Mouse (Mus musculus) liver, postnatal 0 days (tissue): ENCODE data around the gene Pfkp. TPM values are rescaled to one million over a fixed set of nuclear protein-coding genes. Genes with fewer than 3 reads are reported as not detected.
A peak's percentile ranks its signal among the peaks of the same experiment; 100 is the strongest.

ENCODE experiments used
- ATAC-seq: fragments of 200-750 bp; cut with Nextera tagmentation; 2 replicates; pipeline ENCODE4 v1.8.0; 2017; ENCODE audit warnings: mild to moderate bottlenecking, moderate library complexity
- DNase-seq: peaks from one replicate; pipeline ENCODE4 v3.0.0-alpha.2; 2016
- H3K27ac ChIP-seq: fragments of 300-500 bp; sonication (generic); 2 replicates; pipeline ENCODE4 v1.5.1; 2014; ENCODE audit warnings: antibody characterized with exemption, moderate library complexity, mild to moderate bottlenecking, low read depth
- H3K27me3 ChIP-seq: fragments of 300-500 bp; sonication (generic); 2 replicates; pipeline ENCODE4 v1.6.1; 2014; ENCODE audit warnings: low read length, control low read depth, mixed read lengths; ENCODE audit not compliant: insufficient read depth
- H3K36me3 ChIP-seq: fragments of 300-500 bp; sonication (generic); replicated peaks from 2 replicates; pipeline ENCODE4 v1.6.1; 2014; ENCODE audit warnings: mild to moderate bottlenecking, control low read depth, low read length, moderate library complexity, mixed read lengths; ENCODE audit not compliant: insufficient read depth
- H3K4me1 ChIP-seq: fragments of 300-500 bp; sonication (generic); 2 replicates; pipeline ENCODE4 v1.6.1; 2014; ENCODE audit warnings: antibody characterized with exemption, mild to moderate bottlenecking, control low read depth; ENCODE audit not compliant: insufficient read depth
- H3K4me2 ChIP-seq: fragments of 300-500 bp; sonication (generic); 2 replicates; pipeline ENCODE4 v1.6.1; 2014; ENCODE audit warnings: low read depth, mild to moderate bottlenecking, low read length, moderate library complexity, mixed read lengths
- H3K4me3 ChIP-seq: fragments of 300-500 bp; sonication (generic); 2 replicates; pipeline ENCODE4 v1.5.1; 2014; ENCODE audit warnings: low read depth, low read length
- H3K9ac ChIP-seq: fragments of 300-500 bp; sonication (generic); replicated peaks from 2 replicates; pipeline ENCODE4 v1.6.1; 2014; ENCODE audit warnings: mild to moderate bottlenecking, moderate library complexity
- H3K9me3 ChIP-seq: fragments of 300-500 bp; sonication (generic); 2 replicates; pipeline ENCODE4 v1.6.1; 2016; ENCODE audit warnings: mild to moderate bottlenecking, control low read depth, low read length, mixed read lengths
- CTCF ChIP-seq: sonication (generic); IDR thresholded peaks from 2 replicates; pipeline ENCODE4 v1.5.1; 2016; ENCODE audit warnings: antibody characterized with exemption, low read depth
- EP300 ChIP-seq: IDR thresholded peaks from 2 replicates; pipeline ENCODE4 v1.6.1; 2016; ENCODE audit warnings: antibody characterized with exemption, low read depth, mild to moderate bottlenecking
- WGBS: fragments of 180-500 bp; shearing (Covaris S2); extraction: QIAGEN DNeasy Blood & Tissue Kit; methylation state at CpG from one replicate; pipeline ENCODE4 v1.1.7; 2014; ENCODE audit not compliant: insufficient replicate concordance; 5-methylcytosine and 5-hydroxymethylcytosine counted together
- polyA plus RNA-seq: library from polyadenylated mRNA; unstranded; fragments of >200 nt; fragmentation: Nextera tagmentation; extraction: Ambion mirVana; gene quantifications from 2 replicates; pipeline ENCODE4 v1.2.1, GENCODE M21; 2015

Pfkp gene
- polyA plus RNA-seq, 1 experiment from 2014 or later, result 4.9 TPM

DNA sequence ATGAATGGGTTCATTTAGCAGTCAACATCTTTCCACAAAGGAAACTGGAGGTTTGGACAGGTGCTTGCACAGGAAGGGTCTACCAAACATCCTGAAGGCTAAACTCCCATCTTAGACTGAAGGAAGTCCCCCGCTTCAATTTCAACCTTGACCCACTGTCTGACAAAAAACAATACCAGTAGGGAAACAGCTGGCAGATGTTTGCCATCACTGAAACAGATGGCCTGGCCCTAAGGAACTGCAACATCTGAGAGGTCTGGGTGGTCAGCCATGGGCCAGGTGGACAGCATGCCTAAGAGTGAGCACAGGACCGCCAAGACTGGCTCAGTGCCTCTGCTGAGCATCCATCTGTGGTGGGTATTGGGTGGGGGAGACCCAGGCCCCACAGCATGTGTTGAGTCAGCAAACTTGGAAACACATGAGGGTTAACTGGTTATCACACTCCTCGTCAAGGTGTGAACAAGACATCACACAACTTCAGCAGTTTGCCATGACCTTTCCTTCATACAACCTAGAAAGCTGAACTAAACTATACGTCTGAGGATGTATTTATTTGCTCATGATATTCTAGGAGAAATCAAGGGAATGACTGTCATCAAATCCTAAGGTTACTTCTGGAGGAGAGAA, 65.0 kb downstream of the Pfkp start:
- TF ChIP-seq CTCF (no peak), EP300 (no peak)
- Histone ChIP-seq H3K4me1 (no peaks in the 10 kb centered on the region), H3K4me2 (no peak overlapping the region), H3K27me3 (no peaks in the 10 kb centered on the region), H3K27ac (no peak overlapping the region), H3K36me3 (peaks cover 23% of the 10 kb centered on the region), H3K9me3 (no peaks in the 10 kb centered on the region), H3K4me3 (no peak overlapping the region), H3K9ac (no peak overlapping the region)
- ATAC-seq, result 0 out of 2 replicates have a peak, but pooled peaks have one; percentile 10
- WGBS, result 75% methylated on average over 4 of the region's 4 CpGs
- no peak for DNase-seq

- Histone ChIP-seq H3K27ac (no peak overlapping the region), H3K27me3 (no peaks in the 10 kb centered on the region), H3K4me1 (no peaks in the 10 kb centered on the region), H3K4me3 (no peak overlapping the region), H3K4me2 (no peak overlapping the region), H3K36me3 (peaks cover 92% of the 10 kb centered on the region), H3K9me3 (no peaks in the 10 kb centered on the region), H3K9ac (no peak overlapping the region)
- WGBS, result 94% methylated on average over 6 of the region's 6 CpGs
- DNase-seq (no peak), ATAC-seq (peak; percentile 45)
- TF ChIP-seq EP300, result no peak
- TF ChIP-seq CTCF, result peak; percentile 64
These were observed 72.6 kb downstream of the Pfkp start for GRCm38 (mm10) chr13:6575920-6576509.

GRCm38 (mm10) chr13:6565571-6565970, 83.0 kb downstream of the Pfkp start:
- Histone ChIP-seq H3K27ac (no peak overlapping the region), H3K4me1 (no peaks in the 10 kb centered on the region), H3K9me3 (no peaks in the 10 kb centered on the region), H3K4me2 (no peak overlapping the region), H3K36me3 (peaks cover 91% of the 10 kb centered on the region), H3K27me3 (no peaks in the 10 kb centered on the region), H3K9ac (no peak overlapping the region), H3K4me3 (no peak overlapping the region)
- WGBS, result 89% methylated on average over 5 of the region's 5 CpGs
- no peak for DNase-seq
- ATAC-seq, result no peak
- TF ChIP-seq EP300 (no peak), CTCF (no peak)

- DNase-seq (no peak), ATAC-seq (no peak)
- Histone ChIP-seq H3K9me3 (no peaks in the 10 kb centered on the region), H3K27me3 (no peaks in the 10 kb centered on the region), H3K36me3 (peaks cover 90% of the 10 kb centered on the region), H3K4me1 (no peaks in the 10 kb centered on the region), H3K9ac (no peak overlapping the region), H3K4me2 (no peak overlapping the region), H3K27ac (no peak overlapping the region), H3K4me3 (no peak overlapping the region)
- 77% methylated on average over 2 of the region's 2 CpGs for WGBS
- no peak for TF ChIP-seq CTCF
These were observed 86.2 kb downstream of the Pfkp start for GRCm38 (mm10) chr13:6562409-6562808.

GRCm38 (mm10) chr13:6557771-6558170, 90.8 kb downstream of the Pfkp start:
- no peak overlapping the region for H3K4me3 ChIP-seq
- H3K4me2 ChIP-seq, result no peak overlapping the region
- H3K27ac ChIP-seq, result no peak overlapping the region
- no peaks in the 10 kb centered on the region for H3K9me3 ChIP-seq
- TF ChIP-seq CTCF, result no peak
- no peak for TF ChIP-seq EP300
- ATAC-seq (no peak), DNase-seq (no peak)
- H3K4me1 ChIP-seq, result no peaks in the 10 kb centered on the region
- H3K9ac ChIP-seq, result no peak overlapping the region
- no peaks in the 10 kb centered on the region for H3K27me3 ChIP-seq
- 87% methylated on average over 7 of the region's 7 CpGs for WGBS
- peaks cover 84% of the 10 kb centered on the region for H3K36me3 ChIP-seq

GRCm38 (mm10) chr13:6555656-6556055, 92.9 kb downstream of the Pfkp start:
- no peak overlapping the region for H3K9ac ChIP-seq
- H3K27ac ChIP-seq, result no peak overlapping the region
- TF ChIP-seq EP300, result no peak
- no peak for TF ChIP-seq CTCF
- no peak overlapping the region for H3K4me2 ChIP-seq
- no peaks in the 10 kb centered on the region for H3K27me3 ChIP-seq
- no peak for ATAC-seq
- H3K4me3 ChIP-seq, result no peak overlapping the region
- peaks cover 85% of the 10 kb centered on the region for H3K36me3 ChIP-seq
- WGBS, result 95% methylated on average over 11 of the region's 11 CpGs
- DNase-seq, result no peak
- H3K9me3 ChIP-seq, result no peaks in the 10 kb centered on the region
- peaks cover under 1% of the 10 kb centered on the region; the same call in 1 of the 2 replicates for H3K4me1 ChIP-seq
